Mouse (Mus musculus) limb, embryonic 11.5 days (tissue): ENCODE measurements around the gene Tmed1. TPM values are rescaled to one million over a fixed set of nuclear protein-coding genes. Genes with fewer than 3 reads are reported as not detected.

Experiments used
- microRNA-seq: library from miRNA; unstranded; fragments of <30 nt; microRNA quantifications from one replicate; pipeline ENCODE4, GENCODE M21; 2016
- polyA plus RNA-seq: library from polyadenylated mRNA; unstranded; fragments of >200 nt; fragmentation: Nextera tagmentation; extraction: Ambion mirVana; gene quantifications from 2 replicates; pipeline ENCODE4 v1.2.1, GENCODE M21; 2014

Tmed1 gene
- polyA plus RNA-seq, 1 experiment from 2014 or later: 99.6 TPM

Small RNAs within 50 kb of the gene (microRNA-seq; reads per million reads assigned to microRNA genes)
- gene Mir199a-1: 34.8 reads per million, percentile 37 among the genes with 10 or more reads in this experiment

Other genes starting within 250 kb of the Tmed1 start
- 29.5 and 31.9 TPM in 2 replicates for gene Atg4d, start 245.0 kb downstream of the Tmed1 start, polyA plus RNA-seq
- 14.1 and 16.2 TPM in 2 replicates for gene Kri1, start 222.3 kb downstream of the Tmed1 start, polyA plus RNA-seq
- gene Cdkn2d, start 218.8 kb downstream of the Tmed1 start, polyA plus RNA-seq: 40.6 and 42.7 TPM in 2 replicates
- gene Ap1m2, start 197.9 kb downstream of the Tmed1 start, polyA plus RNA-seq: 8.0 and 8.2 TPM in 2 replicates
- gene Slc44a2, start 189.6 kb downstream of the Tmed1 start, polyA plus RNA-seq: 79.9 and 84.5 TPM in 2 replicates
- 268 and 285 TPM in 2 replicates for gene Ilf3, start 142.4 kb downstream of the Tmed1 start, polyA plus RNA-seq
- gene Qtrt1, start 98.4 kb downstream of the Tmed1 start, polyA plus RNA-seq: 48.3 and 50.3 TPM in 2 replicates
- gene Dnm2, start 85.3 kb downstream of the Tmed1 start, polyA plus RNA-seq: 66.4 and 67.0 TPM in 2 replicates
- 2.5 and 3.2 TPM in 2 replicates for gene AB124611, start 15.9 kb upstream of the Tmed1 start, polyA plus RNA-seq
- gene Carm1, start 36.6 kb upstream of the Tmed1 start, polyA plus RNA-seq: 78.9 and 93.7 TPM in 2 replicates
- 44.1 and 44.9 TPM in 2 replicates for gene Timm29, start 82.5 kb upstream of the Tmed1 start, polyA plus RNA-seq
- gene Yipf2, start 82.6 kb upstream of the Tmed1 start, polyA plus RNA-seq: 14.0 and 18.0 TPM in 2 replicates
- gene Smarca4, start 105.9 kb upstream of the Tmed1 start, polyA plus RNA-seq: 143 and 155 TPM in 2 replicates
- 15.2 and 23.2 TPM in 2 replicates for gene Ldlr, start 213.2 kb upstream of the Tmed1 start, polyA plus RNA-seq